Mouse (Mus musculus): ENCODE measurements around the gene Stap2.

The Stap2 gene

DNA sequence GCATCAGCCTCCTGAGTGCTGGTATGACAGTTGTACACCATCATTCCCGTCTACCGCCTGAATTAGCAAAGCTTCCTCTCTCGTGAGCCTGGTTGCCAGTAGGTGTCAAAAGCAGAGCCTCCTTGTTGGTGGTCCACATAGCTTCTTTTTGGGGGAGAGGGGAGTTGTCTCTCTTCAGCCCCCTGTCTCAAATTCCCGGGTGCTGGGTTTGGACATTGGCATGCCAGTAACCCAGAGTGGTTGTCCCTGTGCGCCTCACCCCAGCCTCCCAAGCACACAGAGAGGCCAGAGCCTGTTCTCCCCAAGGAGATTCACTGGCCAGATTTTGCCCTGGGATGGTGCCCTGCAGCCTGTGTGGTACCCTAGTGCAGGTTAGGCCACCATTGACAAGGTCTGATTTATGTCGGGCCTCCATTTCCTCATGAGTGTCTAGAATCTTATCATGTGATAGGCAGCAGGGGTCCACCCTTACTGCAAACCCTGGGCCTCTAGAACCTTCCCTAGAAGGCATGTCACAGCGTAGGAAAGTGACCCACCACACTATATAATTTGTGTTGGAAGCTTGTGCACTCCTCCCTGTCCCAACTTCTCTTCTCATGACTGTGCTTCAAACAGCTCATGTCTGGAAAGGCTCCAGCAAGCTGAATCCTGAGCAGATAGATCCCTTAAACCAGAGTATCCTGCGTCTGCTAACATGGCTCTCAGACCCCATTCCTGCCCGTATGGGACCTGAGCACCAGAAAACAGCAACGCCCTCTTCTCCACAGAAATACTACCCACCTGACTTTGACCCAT lies 45.2 kb downstream of the Stap2 start:
- no peak for DNase-seq (ENCODE audit: low spot score in 2 of 2)

DNA sequence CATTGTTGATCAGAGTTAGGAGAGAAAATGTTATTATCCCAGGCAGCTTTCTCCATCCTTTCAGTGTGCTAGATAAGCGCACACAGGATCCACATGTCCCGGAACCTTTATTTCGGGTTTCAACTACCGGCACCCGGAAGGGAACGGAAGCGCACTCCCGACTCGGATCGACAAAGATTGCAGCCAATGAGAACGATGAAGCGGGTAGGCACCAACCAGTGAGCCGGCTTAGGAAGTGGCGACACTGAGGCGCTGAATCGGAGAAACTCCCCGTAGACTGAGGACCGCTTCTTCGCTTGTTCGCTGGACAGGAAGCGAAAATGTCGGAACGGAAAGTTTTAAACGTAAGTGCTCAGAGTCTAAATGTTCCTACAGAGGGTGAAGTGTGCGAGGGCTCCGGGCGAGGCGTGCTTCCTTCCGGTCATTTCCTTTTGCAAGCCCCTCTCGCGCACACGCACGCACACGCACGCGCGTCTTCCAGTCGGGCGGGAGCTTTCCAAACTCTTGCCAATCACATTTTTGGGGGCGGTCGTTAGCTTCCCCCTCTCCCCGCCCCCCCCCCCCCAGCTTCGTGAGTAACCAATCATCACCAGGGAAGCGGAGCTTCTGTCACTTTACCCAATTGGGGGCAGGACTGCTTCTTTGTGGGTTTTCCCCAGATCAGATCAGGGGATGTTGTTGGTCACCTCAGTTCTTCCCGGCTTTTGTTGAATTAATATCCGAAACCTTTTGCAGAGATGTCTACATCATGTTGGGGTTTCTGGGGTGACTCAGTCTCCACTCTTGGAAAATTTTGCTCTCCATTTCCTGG lies 46.3 kb downstream of the Stap2 start, which contains the start of gene Yju2:
TSS of gene Yju2 (plus strand) at position 182 of the 811 bp plus-strand sequence.
- peak; percentile 96 to 97 for DNase-seq (ENCODE audit: low spot score in 2 of 2)

DNA sequence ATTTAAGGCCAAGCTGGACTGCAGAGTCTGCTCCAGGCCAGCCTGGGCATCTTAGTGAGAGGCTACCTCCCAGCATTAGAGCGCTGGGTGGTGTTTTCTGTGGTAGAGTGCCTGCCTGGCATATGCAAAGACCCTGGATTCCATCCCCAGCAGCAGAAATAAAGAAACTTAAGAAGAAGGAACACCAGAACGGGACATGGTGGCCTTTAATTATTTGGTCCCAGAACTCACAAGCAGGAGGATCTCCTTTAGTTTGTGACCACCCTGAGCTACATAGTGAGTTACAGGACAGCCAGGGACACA lies 46.8 kb downstream of the Stap2 start:
- no peak for DNase-seq (ENCODE audit: low spot score in 2 of 2)

DNA sequence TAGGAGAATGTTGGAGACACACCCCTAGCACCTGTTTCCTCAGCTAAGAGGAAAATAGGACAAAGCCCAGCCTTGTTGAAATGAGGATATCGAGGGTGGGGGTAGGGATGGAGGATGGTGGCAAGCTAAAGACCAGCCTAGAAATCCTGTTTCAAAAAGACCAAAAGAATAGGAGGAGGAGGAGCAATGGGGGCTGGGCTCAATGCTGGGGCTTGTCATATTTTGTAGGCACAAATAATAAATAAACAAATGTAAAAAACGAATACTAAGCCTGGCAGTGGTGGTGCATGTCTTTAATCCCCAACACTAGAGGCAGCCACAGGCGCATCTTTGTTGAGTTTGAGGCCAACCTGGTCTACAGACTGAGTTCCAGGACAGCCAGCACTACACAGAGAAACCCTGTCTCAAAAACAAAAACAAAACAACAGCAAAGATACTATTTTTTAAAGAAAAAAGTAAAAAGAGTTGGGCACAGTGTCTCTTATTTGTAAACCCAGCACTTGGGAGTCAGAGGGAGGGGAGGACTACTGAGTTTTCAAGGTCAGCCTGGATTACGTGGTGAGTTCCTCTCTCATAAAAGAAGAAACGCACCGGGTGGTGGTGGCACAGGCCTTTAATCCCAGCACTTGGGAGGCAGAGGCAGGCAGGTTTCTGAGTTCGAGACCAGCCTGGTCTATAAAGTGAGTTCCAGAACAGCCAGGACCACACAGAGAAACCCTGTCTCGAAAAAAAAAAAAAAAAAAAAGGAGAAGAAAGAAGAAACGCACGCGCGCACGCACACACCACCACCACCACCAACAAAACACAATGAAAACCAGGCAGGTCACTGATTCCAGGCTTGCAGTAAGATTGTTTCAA lies 47.4 kb downstream of the Stap2 start:
- no peak for DNase-seq (ENCODE audit: low spot score in 2 of 2)

DNA sequence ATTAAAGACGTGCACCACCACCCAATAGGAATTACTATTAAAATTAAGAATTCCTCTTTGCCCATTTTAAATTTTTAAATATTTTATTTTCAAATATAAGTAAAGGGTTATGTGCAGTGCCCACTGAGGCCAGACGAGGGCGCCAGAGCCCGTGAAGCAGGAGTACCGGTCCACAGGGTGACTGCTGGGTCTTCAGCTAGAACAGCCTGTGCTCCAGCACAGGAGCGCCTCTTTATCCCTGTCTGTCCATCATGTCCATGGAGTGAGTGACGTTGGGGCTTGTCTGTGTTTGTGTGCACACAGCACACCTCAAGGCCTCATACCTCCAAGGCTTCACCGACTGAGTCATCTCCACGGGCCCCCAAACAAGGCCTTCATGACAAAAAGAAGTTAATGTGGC lies 48.2 kb downstream of the Stap2 start:
- peak; percentile 76 to 78 for DNase-seq (ENCODE audit: low spot score in 2 of 2)

DNA sequence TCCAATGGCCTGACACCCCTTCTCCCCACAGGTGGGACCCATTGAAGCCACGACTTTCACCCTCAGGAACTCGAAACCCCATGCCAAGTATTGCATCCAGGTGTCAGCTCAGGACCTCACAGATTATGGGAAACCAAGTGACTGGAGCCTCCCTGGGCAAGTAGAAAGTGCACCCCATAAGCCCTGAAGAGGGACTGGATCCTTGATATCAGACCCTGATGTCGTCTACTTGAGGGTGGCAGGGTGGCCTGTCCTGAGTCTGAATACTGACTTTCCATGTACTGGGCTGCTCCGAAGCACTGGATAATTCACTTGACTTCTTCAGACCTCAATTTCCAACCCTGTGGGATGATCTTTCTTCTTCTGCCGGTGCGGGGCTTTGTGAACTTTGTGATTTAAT lies 48.8 kb downstream of the Stap2 start:
- DNase-seq (ENCODE audit: low spot score in 2 of 2) = peak in 1 of 2 experiments; percentile 15

DNA sequence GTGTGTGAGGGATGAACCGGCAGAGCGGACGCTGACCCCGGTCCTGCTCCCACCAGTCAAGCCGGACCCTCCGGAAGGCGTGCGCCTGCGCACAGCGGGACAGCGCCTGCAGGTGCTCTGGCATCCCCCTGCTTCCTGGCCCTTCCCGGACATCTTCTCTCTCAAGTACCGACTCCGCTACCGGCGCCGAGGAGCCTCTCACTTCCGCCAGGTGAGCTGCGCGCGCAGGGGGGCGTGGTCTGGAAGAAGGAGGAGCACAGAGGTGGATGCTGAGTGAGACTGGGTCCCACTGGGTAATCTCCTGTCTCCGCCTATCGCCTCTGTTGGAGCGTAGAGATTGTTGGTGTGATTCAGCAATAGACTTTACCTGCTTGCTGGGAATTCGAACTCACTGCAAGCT lies 49.3 kb downstream of the Stap2 start:
- peak; percentile 82 to 83 for DNase-seq (ENCODE audit: low spot score in 2 of 2)

DNA sequence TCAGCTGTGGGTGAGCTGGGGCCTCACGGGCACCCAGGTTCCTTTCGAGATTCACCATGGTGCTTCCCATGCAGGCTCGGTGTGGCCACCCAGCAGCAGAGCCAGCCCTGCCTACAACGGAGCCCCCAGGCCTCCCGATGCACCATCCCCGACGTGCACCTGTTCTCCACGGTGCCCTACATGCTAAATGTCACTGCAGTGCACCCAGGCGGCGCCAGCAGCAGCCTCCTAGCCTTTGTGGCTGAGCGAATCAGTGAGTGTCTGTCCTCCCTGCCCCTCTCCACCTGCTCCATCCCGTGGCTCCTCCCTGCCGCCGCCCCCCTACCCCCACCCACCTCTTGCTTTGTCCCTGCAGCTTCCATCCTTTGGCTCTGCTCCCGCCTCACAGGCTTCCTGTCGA lies 51.2 kb downstream of the Stap2 start:
- DNase-seq (ENCODE audit: low spot score in 2 of 2) = no peak

DNA sequence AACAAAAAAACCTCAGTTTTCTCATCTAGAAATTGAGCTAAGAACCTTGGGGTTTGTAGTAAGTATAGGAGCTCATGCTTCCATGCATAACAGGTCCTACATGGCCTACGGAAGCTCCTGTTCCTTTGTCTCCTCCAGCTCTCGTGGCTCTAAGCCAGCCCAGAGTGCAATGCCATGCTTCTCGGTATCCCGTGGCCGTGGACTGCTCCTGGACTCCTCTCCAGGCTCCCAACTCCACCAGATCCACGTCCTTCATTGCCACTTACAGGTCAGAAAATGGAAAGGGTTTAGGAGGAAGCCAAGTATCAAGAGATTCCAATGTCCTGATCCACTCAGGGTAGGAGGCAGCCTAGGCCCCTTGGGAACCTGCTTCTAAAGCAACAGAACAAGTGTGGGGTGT lies 51.6 kb downstream of the Stap2 start:
- DNase-seq (ENCODE audit: low spot score in 2 of 2) = no peak

DNA sequence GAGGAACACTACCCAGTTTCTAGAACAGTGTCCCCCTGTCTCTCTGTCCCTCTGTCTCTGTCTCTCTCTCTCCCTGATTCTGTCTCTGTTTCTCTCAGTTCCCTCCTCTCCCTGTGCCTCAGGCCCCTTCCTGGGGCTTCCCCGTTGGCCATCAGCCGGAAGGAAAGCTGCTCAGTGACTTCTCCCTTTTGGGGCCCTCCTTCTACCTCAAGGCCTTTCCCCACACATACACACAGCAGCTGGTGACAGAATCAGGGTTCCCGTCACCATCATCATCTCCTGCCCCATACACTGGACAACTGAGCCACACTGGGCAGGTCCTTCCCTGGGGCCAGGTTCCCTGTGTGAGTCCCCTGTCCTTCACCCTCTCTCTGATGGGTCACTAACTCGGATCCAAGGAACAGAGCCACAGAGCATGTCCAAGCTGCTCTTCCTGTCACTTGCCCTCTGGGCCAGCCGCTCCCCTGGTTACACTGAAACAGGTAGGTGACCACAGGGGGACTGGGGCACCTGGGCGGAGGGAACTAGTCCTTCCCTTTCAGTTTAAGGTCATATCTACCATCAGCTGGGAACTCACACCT lies 52.8 kb downstream of the Stap2 start, which contains the start of gene Ebi3:
TSS of gene Ebi3 (plus strand) at position 194 of the 581 bp plus-strand sequence.
- DNase-seq (ENCODE audit: low spot score in 2 of 2) = no peak

DNA sequence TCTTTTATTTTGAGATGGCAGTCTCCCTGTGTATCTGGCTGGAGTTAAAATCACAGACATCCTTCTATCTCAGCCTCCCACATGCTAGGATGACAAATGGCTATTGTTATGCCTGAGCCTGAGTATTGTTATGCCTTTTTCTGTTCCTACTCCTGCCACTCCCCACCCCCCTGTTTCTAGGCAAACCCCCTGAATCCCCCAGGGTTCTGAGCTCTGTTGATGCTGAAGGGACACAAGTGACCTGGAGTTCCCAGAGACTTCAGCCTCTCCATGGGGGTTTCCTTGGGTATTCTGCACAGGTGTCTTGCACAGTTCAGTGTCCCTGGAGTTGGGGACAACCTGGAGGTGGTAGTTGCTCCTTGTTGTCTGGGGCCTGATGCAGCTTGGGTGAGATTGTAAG lies 53.3 kb downstream of the Stap2 start:
- no peak for DNase-seq (ENCODE audit: low spot score in 2 of 2)

DNA sequence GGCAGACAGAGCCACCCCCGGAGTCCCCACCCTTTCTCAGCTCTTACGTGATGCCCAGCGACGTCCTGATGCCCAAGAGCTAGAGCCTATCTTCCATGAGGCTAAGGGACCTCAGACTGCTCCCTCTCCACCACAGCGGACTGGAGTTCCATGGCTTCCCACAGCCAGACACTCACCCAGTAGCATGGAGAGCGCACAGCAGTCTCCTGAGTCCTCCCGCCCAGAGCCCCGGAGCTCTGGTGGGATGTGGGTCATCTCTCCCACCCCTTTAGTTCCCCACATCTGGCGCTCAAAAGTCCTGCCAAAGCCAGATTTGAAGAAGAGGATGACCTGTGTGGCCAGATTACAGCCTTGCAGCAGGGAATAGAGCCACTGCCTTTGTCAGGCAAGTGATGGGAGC lies 54.8 kb downstream of the Stap2 start:
- DNase-seq (ENCODE audit: low spot score in 2 of 2) = no peak

DNA sequence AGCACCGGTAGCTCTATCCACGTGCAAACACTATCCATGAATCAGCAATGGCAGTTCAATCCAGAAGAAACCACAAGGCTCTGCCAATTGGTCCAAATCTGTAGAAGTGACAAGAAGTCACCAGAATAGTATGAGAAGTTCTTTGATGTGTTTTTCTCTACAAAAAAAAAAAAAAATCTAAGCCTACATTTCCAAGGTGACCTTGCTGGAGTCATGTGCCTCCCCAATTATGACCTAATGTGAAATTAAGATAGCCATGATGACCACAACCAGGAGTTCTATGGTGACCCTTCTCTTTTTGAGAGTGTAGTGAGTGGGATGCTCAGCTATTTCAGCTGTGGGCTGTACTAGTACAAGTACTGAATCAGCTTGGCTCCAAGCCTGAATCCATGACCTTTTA lies 56.0 kb downstream of the Stap2 start, which contains the start of gene Zfp119b:
TSS of gene Zfp119b (minus strand) at position 101 of the 400 bp plus-strand sequence.
- no peak for DNase-seq (ENCODE audit: low spot score in 2 of 2)

DNA sequence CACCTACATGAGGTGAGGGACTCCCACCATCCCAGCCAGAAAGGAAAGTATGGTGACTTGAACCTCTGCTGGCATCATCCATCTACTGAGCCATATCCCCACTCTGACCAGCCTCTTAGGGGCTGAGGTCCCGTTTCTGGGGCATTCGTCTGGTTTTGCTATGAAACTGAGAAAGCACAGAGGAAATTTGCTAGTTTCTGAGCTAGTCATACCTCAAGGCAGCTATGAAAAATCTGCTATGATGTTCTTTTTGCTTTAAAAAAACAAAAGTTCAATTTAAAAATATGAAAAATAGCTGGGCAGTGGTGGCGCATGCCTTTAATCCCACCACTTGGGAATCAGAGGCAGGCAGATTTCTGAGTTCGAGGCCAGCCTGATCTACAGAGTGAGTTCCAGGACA lies 56.7 kb downstream of the Stap2 start:
- DNase-seq (ENCODE audit: low spot score in 2 of 2) = no peak
